Mouse (Mus musculus): ENCODE results near the gene Vps41. TPM values are rescaled to one million over a fixed set of nuclear protein-coding genes. Genes with fewer than 3 reads are reported as not detected.

The Vps41 gene
- polyA plus RNA-seq, 1 experiment from 2014 or later = 62.2 TPM

DNA sequence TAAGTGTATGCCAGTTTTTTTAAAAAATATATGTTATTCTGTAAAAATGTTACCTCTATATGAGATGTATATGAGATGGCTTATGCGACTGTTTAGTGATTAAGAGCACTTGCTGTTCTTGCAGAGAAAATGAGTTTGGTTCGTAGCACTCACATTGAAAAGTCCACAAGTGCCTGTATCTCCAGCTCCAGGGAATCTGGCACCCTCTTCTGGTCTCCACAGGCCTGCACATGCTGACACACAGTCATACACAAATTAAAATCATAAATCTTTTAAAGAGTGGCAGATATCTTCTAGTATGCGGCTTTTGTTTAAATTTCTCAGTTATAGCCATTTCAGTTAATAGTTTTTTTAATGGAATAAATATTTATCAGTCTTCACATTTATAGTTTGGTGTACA lies 40.9 kb downstream of the Vps41 start:
- no peak overlapping the region for H3K4me2 ChIP-seq (ENCODE audit: low read depth, low read length)
- ATAC-seq (ENCODE audit: low read depth) = no peak
- 72% methylated on average over 3 of the region's 3 CpGs for WGBS
- H3K4me1 ChIP-seq (replicated peaks; ENCODE audit: control insufficient read depth, insufficient read depth, low read length) = no peaks in the 10 kb centered on the region
- no peak overlapping the region for H3K4me3 ChIP-seq (ENCODE audit: low read length)
- H3K9me3 ChIP-seq (ENCODE audit: control insufficient read depth, low read length) = no peaks in the 10 kb centered on the region
- no peaks in the 10 kb centered on the region for H3K27me3 ChIP-seq (ENCODE audit: control insufficient read depth, insufficient read depth, low read depth, low read length)
- H3K27ac ChIP-seq (ENCODE audit: low read length) = no peak overlapping the region
- H3K9ac ChIP-seq (ENCODE audit: low read length) = no peak overlapping the region
- H3K36me3 ChIP-seq (ENCODE audit: control insufficient read depth, insufficient read depth, low read length) = no peaks in the 10 kb centered on the region

DNA sequence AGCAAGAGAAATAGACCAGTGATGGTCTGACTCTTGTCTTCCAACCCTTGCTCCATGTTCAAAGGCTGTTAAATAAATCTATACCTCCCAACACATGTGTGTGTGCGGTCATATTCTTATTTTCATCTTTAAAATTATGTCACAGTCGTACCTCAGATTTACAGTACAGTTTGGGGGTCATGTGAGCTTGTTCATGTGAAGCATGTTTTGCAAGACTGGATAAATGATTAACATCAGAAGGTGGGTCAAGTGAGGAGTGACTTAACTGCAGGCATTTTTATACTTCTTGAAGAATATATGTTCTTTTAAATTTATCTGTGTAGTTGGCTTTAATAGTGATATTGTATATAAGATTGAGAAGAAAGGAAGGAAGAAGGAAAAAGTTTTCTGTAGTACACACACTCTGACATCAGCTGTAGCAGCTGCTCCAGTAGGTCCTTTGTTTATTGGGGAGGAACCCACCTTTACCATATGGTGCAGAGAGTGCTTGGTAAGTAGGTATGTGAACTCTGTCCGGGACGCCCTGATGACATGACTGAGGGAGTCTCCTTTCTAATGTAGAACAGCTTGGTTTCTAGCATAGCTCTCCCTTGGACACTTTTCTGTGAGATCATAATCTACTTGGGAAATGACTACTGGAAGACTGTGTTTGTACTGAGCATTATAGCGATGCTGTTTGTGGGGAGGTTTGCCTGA lies 42.4 kb downstream of the Vps41 start:
- Histone ChIP-seq H3K27me3 (ENCODE audit: control insufficient read depth, insufficient read depth, low read depth, low read length) (no peaks in the 10 kb centered on the region), H3K9me3 (ENCODE audit: control insufficient read depth, low read length) (no peaks in the 10 kb centered on the region), H3K4me3 (ENCODE audit: low read length) (no peak overlapping the region), H3K27ac (ENCODE audit: low read length) (no peak overlapping the region), H3K36me3 (ENCODE audit: control insufficient read depth, insufficient read depth, low read length) (no peaks in the 10 kb centered on the region), H3K4me2 (ENCODE audit: low read depth, low read length) (no peak overlapping the region), H3K9ac (ENCODE audit: low read length) (no peak overlapping the region), H3K4me1 (replicated peaks; ENCODE audit: control insufficient read depth, insufficient read depth, low read length) (no peaks in the 10 kb centered on the region)
- WGBS = 75% methylated on average over 5 of the region's 5 CpGs
- no peak for ATAC-seq (ENCODE audit: low read depth)

DNA sequence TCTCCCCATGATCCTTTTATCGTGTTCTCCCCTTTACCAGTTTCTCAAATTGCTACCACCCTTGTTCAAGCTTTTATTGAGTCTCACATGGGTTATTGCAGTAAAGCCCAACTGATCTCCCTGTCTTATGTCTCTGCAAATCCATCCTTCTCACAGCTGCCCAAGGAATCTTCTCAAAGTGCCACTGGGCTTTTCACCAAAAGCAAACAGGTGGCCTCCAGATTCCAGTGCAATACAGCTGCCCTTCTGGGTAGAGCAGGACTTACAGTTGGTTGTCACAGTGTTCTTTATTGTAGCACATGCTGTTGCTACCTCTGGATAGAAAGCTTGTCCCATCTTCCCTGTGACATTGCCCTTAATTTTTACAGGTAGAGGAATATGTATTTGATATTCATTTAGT lies 44.4 kb downstream of the Vps41 start:
- H3K9me3 ChIP-seq (ENCODE audit: control insufficient read depth, low read length) = no peaks in the 10 kb centered on the region
- H3K27ac ChIP-seq (ENCODE audit: low read length) = no peak overlapping the region
- no peaks in the 10 kb centered on the region for H3K4me1 ChIP-seq (replicated peaks; ENCODE audit: control insufficient read depth, insufficient read depth, low read length)
- no peak for ATAC-seq (ENCODE audit: low read depth)
- H3K9ac ChIP-seq (ENCODE audit: low read length) = no peak overlapping the region
- H3K4me2 ChIP-seq (ENCODE audit: low read depth, low read length) = no peak overlapping the region
- WGBS = 78% methylated on average over 1 of the region's 1 CpGs
- no peaks in the 10 kb centered on the region for H3K27me3 ChIP-seq (ENCODE audit: control insufficient read depth, insufficient read depth, low read depth, low read length)
- H3K4me3 ChIP-seq (ENCODE audit: low read length) = no peak overlapping the region
- H3K36me3 ChIP-seq (ENCODE audit: control insufficient read depth, insufficient read depth, low read length) = no peaks in the 10 kb centered on the region

DNA sequence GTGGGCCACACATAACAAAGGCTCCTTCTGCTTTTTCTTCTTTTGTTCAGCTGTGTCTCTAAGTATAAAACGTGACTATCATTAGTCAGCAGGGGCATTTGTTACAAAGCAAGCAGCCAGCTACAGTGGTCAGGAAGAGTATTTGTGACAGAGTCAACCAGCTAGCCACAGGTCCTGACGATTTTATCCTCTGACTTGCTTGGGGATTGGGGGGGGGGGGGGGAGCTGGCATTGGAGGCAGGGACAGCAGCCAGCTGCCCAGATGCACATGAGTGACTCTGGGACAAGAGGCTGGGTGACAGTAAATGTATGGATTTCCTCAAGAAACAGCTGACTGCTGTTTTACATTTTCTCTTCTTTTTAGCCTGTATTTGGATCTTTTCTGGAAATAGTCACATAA lies 50.8 kb downstream of the Vps41 start:
- no peaks in the 10 kb centered on the region for H3K27me3 ChIP-seq (ENCODE audit: control insufficient read depth, insufficient read depth, low read depth, low read length)
- no peaks in the 10 kb centered on the region for H3K4me1 ChIP-seq (replicated peaks; ENCODE audit: control insufficient read depth, insufficient read depth, low read length)
- H3K4me3 ChIP-seq (ENCODE audit: low read length) = no peak overlapping the region
- ATAC-seq (ENCODE audit: low read depth) = peak; percentile 36; the same call in 1 of the 2 replicates
- no peak overlapping the region for H3K27ac ChIP-seq (ENCODE audit: low read length)
- no peaks in the 10 kb centered on the region for H3K36me3 ChIP-seq (ENCODE audit: control insufficient read depth, insufficient read depth, low read length)
- no peak overlapping the region for H3K4me2 ChIP-seq (ENCODE audit: low read depth, low read length)
- no peak overlapping the region for H3K9ac ChIP-seq (ENCODE audit: low read length)
- 12% methylated on average over 2 of the region's 2 CpGs for WGBS
- H3K9me3 ChIP-seq (ENCODE audit: control insufficient read depth, low read length) = no peaks in the 10 kb centered on the region

GRCm38 (mm10) chr13:18768495-18768894 lies 51.4 kb downstream of the Vps41 start:
- Histone ChIP-seq H3K9ac (ENCODE audit: low read length) (no peak overlapping the region), H3K9me3 (ENCODE audit: control insufficient read depth, low read length) (no peaks in the 10 kb centered on the region), H3K27ac (ENCODE audit: low read length) (no peak overlapping the region), H3K4me1 (replicated peaks; ENCODE audit: control insufficient read depth, insufficient read depth, low read length) (no peaks in the 10 kb centered on the region), H3K36me3 (ENCODE audit: control insufficient read depth, insufficient read depth, low read length) (no peaks in the 10 kb centered on the region), H3K27me3 (ENCODE audit: control insufficient read depth, insufficient read depth, low read depth, low read length) (no peaks in the 10 kb centered on the region), H3K4me2 (ENCODE audit: low read depth, low read length) (no peak overlapping the region), H3K4me3 (ENCODE audit: low read length) (no peak overlapping the region)
- WGBS = 57% methylated on average over 3 of the region's 3 CpGs
- no peak for ATAC-seq (ENCODE audit: low read depth)

DNA sequence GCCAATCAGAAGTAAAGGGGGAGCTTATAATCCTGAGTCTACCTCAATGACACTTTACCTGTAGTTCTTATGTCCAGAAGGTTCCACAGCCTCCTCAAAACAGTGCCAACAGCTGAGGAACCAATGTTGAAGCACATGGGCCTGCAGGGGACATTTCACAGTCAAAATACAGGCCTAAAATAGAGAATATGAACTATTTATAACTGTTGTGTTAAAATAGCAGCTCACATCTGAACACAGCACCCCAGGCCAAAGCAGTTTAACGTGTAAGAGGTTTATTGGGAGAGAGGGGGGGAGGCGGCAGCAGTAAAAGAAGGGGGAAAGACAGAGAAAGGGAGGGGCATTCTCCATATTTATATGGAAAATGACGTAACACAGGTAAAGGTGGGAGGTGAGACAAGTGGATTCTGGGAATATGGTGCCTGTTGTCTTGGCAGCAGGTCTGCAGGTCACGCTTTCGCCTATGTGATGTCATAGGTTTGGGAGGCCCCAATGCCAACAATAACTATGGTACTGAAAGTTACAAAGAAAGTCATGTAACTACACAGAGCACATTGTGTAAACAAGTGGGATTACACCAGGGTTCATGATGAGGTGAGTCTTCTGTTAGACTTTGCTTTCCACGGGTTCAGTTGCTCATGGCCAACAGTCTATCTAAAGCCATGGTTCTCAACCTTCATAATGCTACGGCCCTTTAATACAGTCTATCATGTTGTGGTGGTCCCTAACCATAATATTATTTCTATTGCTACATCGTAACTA lies 56.5 kb downstream of the Vps41 start:
- no peak overlapping the region for H3K27ac ChIP-seq (ENCODE audit: low read length)
- no peaks in the 10 kb centered on the region for H3K36me3 ChIP-seq (ENCODE audit: control insufficient read depth, insufficient read depth, low read length)
- no peak overlapping the region for H3K4me3 ChIP-seq (ENCODE audit: low read length)
- no peaks in the 10 kb centered on the region for H3K27me3 ChIP-seq (ENCODE audit: control insufficient read depth, insufficient read depth, low read depth, low read length)
- no peaks in the 10 kb centered on the region for H3K9me3 ChIP-seq (ENCODE audit: control insufficient read depth, low read length)
- WGBS = 88% methylated on average over 8 of the region's 8 CpGs
- H3K9ac ChIP-seq (ENCODE audit: low read length) = no peak overlapping the region
- H3K4me2 ChIP-seq (ENCODE audit: low read depth, low read length) = no peak overlapping the region
- no peaks in the 10 kb centered on the region for H3K4me1 ChIP-seq (replicated peaks; ENCODE audit: control insufficient read depth, insufficient read depth, low read length)
- ATAC-seq (ENCODE audit: low read depth) = no peak

GRCm38 (mm10) chr13:18781250-18781649 lies 64.2 kb downstream of the Vps41 start:
- ATAC-seq (ENCODE audit: low read depth) = no peak
- no peak overlapping the region for H3K4me3 ChIP-seq (ENCODE audit: low read length)

GRCm38 (mm10) chr13:18785702-18786101 lies 68.6 kb downstream of the Vps41 start:
- Histone ChIP-seq H3K36me3 (ENCODE audit: control insufficient read depth, insufficient read depth, low read length) (no peaks in the 10 kb centered on the region), H3K27me3 (ENCODE audit: control insufficient read depth, insufficient read depth, low read depth, low read length) (no peaks in the 10 kb centered on the region), H3K4me3 (ENCODE audit: low read length) (no peak overlapping the region), H3K4me1 (replicated peaks; ENCODE audit: control insufficient read depth, insufficient read depth, low read length) (peaks cover 3% of the 10 kb centered on the region), H3K4me2 (ENCODE audit: low read depth, low read length) (no peak overlapping the region), H3K9me3 (ENCODE audit: control insufficient read depth, low read length) (no peaks in the 10 kb centered on the region), H3K9ac (ENCODE audit: low read length) (no peak overlapping the region), H3K27ac (ENCODE audit: low read length) (no peak overlapping the region)
- ATAC-seq (ENCODE audit: low read depth) = no peak
- WGBS = 71% methylated on average over 1 of the region's 1 CpGs

More at GRCm38 (mm10) chr13:18781250-18781649, 64.2 kb downstream of the Vps41 start:
- 65% methylated on average over 2 of the region's 2 CpGs for WGBS
- no peaks in the 10 kb centered on the region for H3K9me3 ChIP-seq (ENCODE audit: control insufficient read depth, low read length)
- H3K36me3 ChIP-seq (ENCODE audit: control insufficient read depth, insufficient read depth, low read length) = no peaks in the 10 kb centered on the region
- no peak overlapping the region for H3K27ac ChIP-seq (ENCODE audit: low read length)
- no peaks in the 10 kb centered on the region for H3K27me3 ChIP-seq (ENCODE audit: control insufficient read depth, insufficient read depth, low read depth, low read length)
- H3K9ac ChIP-seq (ENCODE audit: low read length) = no peak overlapping the region
- H3K4me1 ChIP-seq (replicated peaks; ENCODE audit: control insufficient read depth, insufficient read depth, low read length) = no peaks in the 10 kb centered on the region
- H3K4me2 ChIP-seq (ENCODE audit: low read depth, low read length) = no peak overlapping the region

GRCm38 (mm10) chr13:18788040-18788439 lies 71.0 kb downstream of the Vps41 start:
- H3K27ac ChIP-seq (ENCODE audit: low read length) = no peak overlapping the region
- H3K9me3 ChIP-seq (ENCODE audit: control insufficient read depth, low read length) = no peaks in the 10 kb centered on the region
- no peak for ATAC-seq (ENCODE audit: low read depth)
- no peaks in the 10 kb centered on the region for H3K36me3 ChIP-seq (ENCODE audit: control insufficient read depth, insufficient read depth, low read length)
- H3K9ac ChIP-seq (ENCODE audit: low read length) = no peak overlapping the region
- 83% methylated on average over 4 of the region's 4 CpGs for WGBS
- peaks cover 3% of the 10 kb centered on the region for H3K4me1 ChIP-seq (replicated peaks; ENCODE audit: control insufficient read depth, insufficient read depth, low read length)
- no peaks in the 10 kb centered on the region for H3K27me3 ChIP-seq (ENCODE audit: control insufficient read depth, insufficient read depth, low read depth, low read length)
- no peak overlapping the region for H3K4me3 ChIP-seq (ENCODE audit: low read length)
- H3K4me2 ChIP-seq (ENCODE audit: low read depth, low read length) = no peak overlapping the region
